In genomic region chr17:24473612-24474275, GRCm38 (mm10) we compare ENCODE assay signal across 8 mouse cellular contexts. TPM values are rescaled to one million over a fixed set of nuclear protein-coding genes. Genes with fewer than 3 reads are reported as not detected.
A peak's percentile ranks its signal among the peaks of the same experiment; 100 is the strongest.
DNase-seq lines count a peak whose midpoint lies in the region; ATAC-seq lines count a peak whose summit lies in the region.

Bricd5 (plus strand) TSS chr17:24473884.

- H3K9me3 ChIP-seq in kidney, embryonic 14.5 days (ENCODE audit: control insufficient read depth, low read length) = no peaks in the 10 kb centered on the region
- H3K9me3 ChIP-seq in embryonic facial prominence, embryonic 14.5 days (ENCODE audit: control insufficient read depth, low read length) = no peaks in the 10 kb centered on the region
- H3K9me3 ChIP-seq in intestine, embryonic 16.5 days (ENCODE audit: control insufficient read depth, low read length) = no peaks in the 10 kb centered on the region
- H3K9me3 ChIP-seq in neural tube, embryonic 13.5 days = no peaks in the 10 kb centered on the region

- H3K4me3 ChIP-seq in kidney, embryonic 14.5 days (ENCODE audit: low read length) = no peak within 1 kb of the TSS
- H3K4me3 ChIP-seq in embryonic facial prominence, embryonic 14.5 days (ENCODE audit: low read depth, low read length) = no peak within 1 kb of the TSS
- peak within 1 kb of the TSS; percentile 93 for H3K4me3 ChIP-seq in intestine, embryonic 16.5 days (ENCODE audit: low read length)
- H3K4me3 ChIP-seq in neural tube, embryonic 13.5 days = no peak within 1 kb of the TSS

- 72% methylated on average over 6 of the region's 6 CpGs for WGBS in kidney, embryonic 14.5 days
- 51% methylated on average over 5 of the region's 6 CpGs for WGBS in embryonic facial prominence, embryonic 14.5 days
- 74% methylated on average over 6 of the region's 6 CpGs for WGBS in intestine, embryonic 16.5 days
- 80% methylated on average over 6 of the region's 6 CpGs for whole genome bisulfite sequencing in neural tube, embryonic 13.5 days

- no peaks in the 10 kb centered on the region for H3K27me3 ChIP-seq in kidney, embryonic 14.5 days (ENCODE audit: control insufficient read depth, insufficient read depth, low read length)
- H3K27me3 ChIP-seq in embryonic facial prominence, embryonic 14.5 days (replicated peaks; ENCODE audit: control insufficient read depth, insufficient read depth, low read length) = no peaks in the 10 kb centered on the region
- no peaks in the 10 kb centered on the region for H3K27me3 ChIP-seq in intestine, embryonic 16.5 days (replicated peaks; ENCODE audit: control insufficient read depth, insufficient read depth, low read length)
- H3K27me3 ChIP-seq in neural tube, embryonic 13.5 days = no peaks in the 10 kb centered on the region

- no peak for DNase-seq in kidney, postnatal 36 days
- DNase-seq in embryonic facial prominence, embryonic 14.5 days (ENCODE audit: low spot score) = no peak
- no peak for DNase-seq in thymus, adult 18-20 months
- DNase-seq in thymus, postnatal 0 days (ENCODE audit: low spot score) = no peak
- no peak for DNase-seq in right cerebral cortex, postnatal 36 days (ENCODE audit: low spot score in 2 of 2)

- H3K4me1 ChIP-seq in kidney, embryonic 14.5 days (ENCODE audit: control insufficient read depth, insufficient read depth, low read length) = peaks cover 45% of the 10 kb centered on the region
- H3K4me1 ChIP-seq in embryonic facial prominence, embryonic 14.5 days (ENCODE audit: control insufficient read depth, insufficient read depth, low read length) = peaks cover 20% of the 10 kb centered on the region
- peaks cover 37% of the 10 kb centered on the region for H3K4me1 ChIP-seq in intestine, embryonic 16.5 days (ENCODE audit: control insufficient read depth, insufficient read depth, low read length)
- H3K4me1 ChIP-seq in neural tube, embryonic 13.5 days (replicated peaks) = peaks cover 62% of the 10 kb centered on the region

- H3K4me2 ChIP-seq in kidney, embryonic 14.5 days (replicated peaks; ENCODE audit: low read depth, low read length) = peak within 1 kb of the TSS; percentile 98; the same call in 1 of the 2 replicates
- H3K4me2 ChIP-seq in embryonic facial prominence, embryonic 14.5 days (ENCODE audit: low read depth, low read length) = 0 out of 2 replicates have a peak within 1 kb of the TSS, but pooled peaks have one; percentile 96
- peak within 1 kb of the TSS; percentile 92 for H3K4me2 ChIP-seq in intestine, embryonic 16.5 days (ENCODE audit: low read depth, low read length)
- H3K4me2 ChIP-seq in neural tube, embryonic 13.5 days = peak within 1 kb of the TSS; percentile 100

- peak within 1 kb of the TSS; percentile 18; the same call in 1 of the 2 replicates for H3K27ac ChIP-seq in kidney, embryonic 14.5 days (ENCODE audit: low read depth, low read length)
- no peak within 1 kb of the TSS for H3K27ac ChIP-seq in embryonic facial prominence, embryonic 14.5 days (replicated peaks; ENCODE audit: low read depth, low read length)
- peak within 1 kb of the TSS; percentile 95 for H3K27ac ChIP-seq in intestine, embryonic 16.5 days (ENCODE audit: low read length)
- 0 out of 2 replicates have a peak within 1 kb of the TSS, but pooled peaks have one; percentile 28 for H3K27ac ChIP-seq in neural tube, embryonic 13.5 days (replicated peaks)

- no peak for ATAC-seq in kidney, embryonic 14.5 days (ENCODE audit: low FRiP score, low TSS enrichment)
- no peak for ATAC-seq in embryonic facial prominence, embryonic 14.5 days (ENCODE audit: low read depth)
- ATAC-seq in intestine, embryonic 16.5 days = no peak
- ATAC-seq in neural tube, embryonic 13.5 days (ENCODE audit: low read depth) = no peak

- H3K9ac ChIP-seq in kidney, embryonic 14.5 days (ENCODE audit: low read depth, low read length) = no peak within 1 kb of the TSS
- no peak within 1 kb of the TSS; the same call in 1 of the 2 replicates for H3K9ac ChIP-seq in embryonic facial prominence, embryonic 14.5 days (ENCODE audit: low read depth, low read length)
- peak within 1 kb of the TSS; percentile 96 for H3K9ac ChIP-seq in intestine, embryonic 16.5 days (ENCODE audit: low read depth, low read length)
- peak within 1 kb of the TSS; percentile 90 for H3K9ac ChIP-seq in neural tube, embryonic 13.5 days

- peaks cover 38% of the 10 kb centered on the region for H3K36me3 ChIP-seq in kidney, embryonic 14.5 days (ENCODE audit: control insufficient read depth, insufficient read depth, low read length)
- H3K36me3 ChIP-seq in embryonic facial prominence, embryonic 14.5 days (ENCODE audit: control insufficient read depth, insufficient read depth, low read length) = peaks cover 40% of the 10 kb centered on the region
- H3K36me3 ChIP-seq in intestine, embryonic 16.5 days (ENCODE audit: control insufficient read depth, insufficient read depth, low read length) = peaks cover 26% of the 10 kb centered on the region
- H3K36me3 ChIP-seq in neural tube, embryonic 13.5 days = peaks cover 47% of the 10 kb centered on the region

RNA-seq across cellular contexts. Expression of gene Bricd5, which starts in this region (rescaled TPM):
- polyA plus RNA-seq in kidney, embryonic 14.5 days (2014; fragmentation: Nextera tagmentation; extraction: Ambion mirVana) = 0.71 and 1.6 TPM in 2 replicates
- polyA plus RNA-seq in embryonic facial prominence, embryonic 14.5 days (2014; fragmentation: Nextera tagmentation; extraction: Ambion mirVana) = 1.5 and 2.0 TPM in 2 replicates
- 0.34 and 0.40 TPM in 2 replicates for polyA plus RNA-seq in intestine, embryonic 16.5 days (2015; fragmentation: Nextera tagmentation; extraction: Ambion mirVana)
- not detected in 2 replicates for polyA plus RNA-seq in neural tube, embryonic 13.5 days (2015; fragmentation: Nextera tagmentation; extraction: Ambion mirVana)
- polyA plus RNA-seq in thymus, postnatal 0 days (2015; fragmentation: Nextera tagmentation; extraction: Ambion mirVana) = 0.18 TPM in 1 of 2 replicates, not detected in the other

Comparison
In these comparisons a context has a peak if more than half of its experiments do, and no peak if none do; other contexts are left out.
1. H3K9ac ChIP-seq: peak in intestine, embryonic 16.5 days (single experiment) and neural tube, embryonic 13.5 days (single experiment); none in kidney, embryonic 14.5 days (single experiment) and embryonic facial prominence, embryonic 14.5 days (single experiment).
2. Peak in every context shown above with its lines, with median percentiles within 50 percentile points of each other: H3K4me2 ChIP-seq.